Mouse (Mus musculus) small intestine, adult 2 months (tissue): ENCODE results near the gene Angel2.

ENCODE experiments used
- CTCF ChIP-seq: fragments of 200-500 bp; IDR thresholded peaks from 2 replicates; pipeline ENCODE4 v1.5.1; 2012; ENCODE audit warnings: low read depth, mild to moderate bottlenecking, control low read depth, inconsistent platforms, low read length, moderate library complexity, mixed read lengths; ENCODE audit not compliant: insufficient replicate concordance, insufficient read length; ENCODE audit errors: extremely low read depth
- POLR2A ChIP-seq: fragments of 200-500 bp; IDR thresholded peaks from 2 replicates; pipeline ENCODE4 v1.6.1; 2012; ENCODE audit warnings: low read depth, mild to moderate bottlenecking, control low read depth, inconsistent platforms, low read length, moderate library complexity

DNA sequence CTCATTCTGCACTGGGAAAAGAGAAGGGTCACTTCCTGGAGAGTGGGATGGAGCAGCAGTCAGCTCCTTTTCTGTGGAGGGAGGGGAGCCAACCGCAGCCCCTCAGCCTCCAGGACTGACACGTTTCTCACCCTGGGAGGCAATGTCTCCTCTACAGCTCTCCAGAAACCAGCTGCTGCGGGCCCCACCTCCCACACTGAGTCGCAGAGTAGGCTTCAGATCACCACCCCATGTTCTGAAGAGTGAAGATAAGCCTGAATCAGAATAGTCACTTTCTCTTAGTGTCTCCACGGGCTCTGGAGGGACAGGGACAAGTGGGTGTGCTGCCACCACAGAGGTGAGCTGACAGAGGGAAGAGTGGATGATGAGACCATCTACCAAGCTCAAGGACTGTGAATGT lies 33.9 kb downstream of the Angel2 start:
- TF ChIP-seq CTCF, result no peak
- TF ChIP-seq POLR2A, result no peak
